Mouse (Mus musculus) cerebellum, adult 2 months (tissue): ENCODE results near the gene Kcnh1. TPM values are rescaled to one million over a fixed set of nuclear protein-coding genes. Genes with fewer than 3 reads are reported as not detected.

Source experiments
- DNase-seq, 2 experiments: peaks; one replicate each; pipeline ENCODE4 v3.0.0; 2021
- H3K27ac ChIP-seq: fragments of 200-500 bp; 2 replicates; pipeline ENCODE4 v1.5.1; 2012; ENCODE audit warnings: low read length, control low read depth, inconsistent platforms; ENCODE audit not compliant: insufficient read depth
- H3K27me3 ChIP-seq: fragments of 200-500 bp; 2 replicates; pipeline ENCODE4 v1.6.1; 2012; ENCODE audit warnings: inconsistent platforms, mild to moderate bottlenecking, low read length, moderate library complexity; ENCODE audit not compliant: control insufficient read depth, insufficient read depth
- H3K4me1 ChIP-seq: fragments of 200-500 bp; 2 replicates; pipeline ENCODE4 v1.6.1; 2011; ENCODE audit warnings: low read length; ENCODE audit not compliant: control insufficient read depth, insufficient read depth
- H3K4me3 ChIP-seq: fragments of 200-500 bp; replicated peaks from 2 replicates; pipeline ENCODE3; 2011; ENCODE audit warnings: mild to moderate bottlenecking, low read depth, low read length, control low read depth; ENCODE audit not compliant: insufficient read depth
- CTCF ChIP-seq: fragments of 200-500 bp; IDR thresholded peaks from 2 replicates; pipeline ENCODE4 v1.5.1; 2011; ENCODE audit warnings: low read depth, mild to moderate bottlenecking, control low read depth, low read length, moderate library complexity, borderline replicate concordance; ENCODE audit not compliant: insufficient read depth
- POLR2A ChIP-seq: fragments of 200-500 bp; IDR thresholded peaks from 2 replicates; pipeline ENCODE4 v1.6.1; 2011; ENCODE audit warnings: low read length, control low read depth, borderline replicate concordance; ENCODE audit not compliant: insufficient read depth
- WGBS: fragments of 180-500 bp; shearing (Covaris S2); methylation state at CpG from one replicate; pipeline ENCODE4 v1.1.7; 2018; 5-methylcytosine and 5-hydroxymethylcytosine counted together
- polyA plus RNA-seq: library from polyadenylated mRNA; depleted of rRNA; stranded (reverse); fragments of >200 nt; gene quantifications from 2 replicates; pipeline ENCODE4 v1.2.3, GENCODE M21; 2012

The Kcnh1 gene
- polyA plus RNA-seq, 1 experiment: 18.6 TPM

DNA sequence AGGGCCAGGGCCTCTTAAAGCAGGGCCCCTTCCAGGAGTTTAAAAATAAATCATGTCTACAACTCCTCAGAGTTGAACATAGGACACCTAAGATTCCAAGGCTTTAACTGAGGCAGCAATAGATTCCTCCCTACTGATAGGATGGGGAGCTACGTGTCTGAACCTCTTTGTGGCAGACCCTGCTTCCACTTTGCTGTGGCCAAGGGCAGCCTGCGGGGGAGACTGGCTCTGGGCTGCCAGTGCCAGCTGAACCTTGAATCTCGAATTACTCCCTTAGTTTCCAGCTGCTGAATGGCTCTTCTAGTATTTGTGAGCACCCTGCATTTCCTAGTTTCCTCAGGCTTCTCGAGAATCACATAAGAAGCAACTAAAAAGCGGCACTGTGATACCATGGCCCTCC, 255.6 kb downstream of the Kcnh1 start:
- 80% methylated on average over 5 of the region's 5 CpGs for WGBS
- H3K4me1 ChIP-seq: peaks cover 49% of the 10 kb centered on the region
- no peak overlapping the region for H3K4me3 ChIP-seq
- H3K27ac ChIP-seq: no peak overlapping the region
- H3K27me3 ChIP-seq: no peaks in the 10 kb centered on the region
- TF ChIP-seq POLR2A: no peak
- TF ChIP-seq CTCF: no peak
- DNase-seq: no peak

DNA sequence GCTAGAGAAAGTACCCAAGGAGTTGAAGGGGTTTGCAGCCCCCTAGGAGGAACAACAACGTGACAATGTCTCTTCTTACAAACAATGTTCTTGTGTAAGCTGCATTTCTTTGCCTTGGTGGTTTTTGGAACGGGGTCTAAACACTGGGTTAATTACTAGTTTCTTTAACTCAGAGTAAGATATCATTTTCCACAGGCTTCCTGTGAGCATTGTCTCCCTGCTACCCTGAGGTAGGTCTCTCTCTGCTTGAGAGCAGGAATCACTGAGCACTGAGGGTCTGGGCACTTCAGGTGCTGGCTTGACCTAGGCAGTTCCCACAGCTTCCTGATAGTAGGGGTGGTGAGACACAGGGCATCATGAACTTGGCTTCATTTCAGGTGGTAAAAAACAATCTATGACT, 257.1 kb downstream of the Kcnh1 start:
- 88% methylated on average over 2 of the region's 2 CpGs for WGBS
- no peak for TF ChIP-seq POLR2A
- TF ChIP-seq CTCF: no peak
- Histone ChIP-seq H3K4me1 (peaks cover 53% of the 10 kb centered on the region), H3K4me3 (no peak overlapping the region), H3K27me3 (no peaks in the 10 kb centered on the region), H3K27ac (no peak overlapping the region)
- no peak for DNase-seq

DNA sequence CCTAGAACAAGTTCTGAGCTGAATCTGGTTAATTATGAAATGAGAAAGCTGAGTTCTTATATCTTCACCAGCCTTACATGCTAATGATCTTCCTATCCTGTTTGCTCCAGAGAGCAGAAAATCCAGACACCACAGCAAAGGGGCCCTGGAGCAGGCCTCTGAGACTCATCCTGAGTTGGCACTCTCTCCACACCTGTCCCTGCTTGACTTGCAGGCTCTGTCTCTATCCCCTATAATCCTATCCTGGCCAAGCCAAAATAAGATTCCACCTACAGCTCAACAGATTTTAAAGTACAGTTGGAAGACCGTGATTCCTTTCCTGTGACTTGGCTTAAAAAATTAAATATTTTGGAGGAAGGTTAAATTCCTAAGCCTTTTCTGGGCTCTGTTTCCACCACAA, 257.9 kb downstream of the Kcnh1 start:
- TF ChIP-seq CTCF: no peak
- no peak for TF ChIP-seq POLR2A
- no peaks in the 10 kb centered on the region for H3K27me3 ChIP-seq
- DNase-seq: peak in 1 of 2 experiments; percentile 24
- no peak overlapping the region for H3K4me3 ChIP-seq
- H3K27ac ChIP-seq: 0 out of 2 replicates have a peak overlapping the region, but pooled peaks have one; percentile 33
- WGBS: 58% methylated on average over 1 of the region's 1 CpGs
- H3K4me1 ChIP-seq: peaks cover 45% of the 10 kb centered on the region

DNA sequence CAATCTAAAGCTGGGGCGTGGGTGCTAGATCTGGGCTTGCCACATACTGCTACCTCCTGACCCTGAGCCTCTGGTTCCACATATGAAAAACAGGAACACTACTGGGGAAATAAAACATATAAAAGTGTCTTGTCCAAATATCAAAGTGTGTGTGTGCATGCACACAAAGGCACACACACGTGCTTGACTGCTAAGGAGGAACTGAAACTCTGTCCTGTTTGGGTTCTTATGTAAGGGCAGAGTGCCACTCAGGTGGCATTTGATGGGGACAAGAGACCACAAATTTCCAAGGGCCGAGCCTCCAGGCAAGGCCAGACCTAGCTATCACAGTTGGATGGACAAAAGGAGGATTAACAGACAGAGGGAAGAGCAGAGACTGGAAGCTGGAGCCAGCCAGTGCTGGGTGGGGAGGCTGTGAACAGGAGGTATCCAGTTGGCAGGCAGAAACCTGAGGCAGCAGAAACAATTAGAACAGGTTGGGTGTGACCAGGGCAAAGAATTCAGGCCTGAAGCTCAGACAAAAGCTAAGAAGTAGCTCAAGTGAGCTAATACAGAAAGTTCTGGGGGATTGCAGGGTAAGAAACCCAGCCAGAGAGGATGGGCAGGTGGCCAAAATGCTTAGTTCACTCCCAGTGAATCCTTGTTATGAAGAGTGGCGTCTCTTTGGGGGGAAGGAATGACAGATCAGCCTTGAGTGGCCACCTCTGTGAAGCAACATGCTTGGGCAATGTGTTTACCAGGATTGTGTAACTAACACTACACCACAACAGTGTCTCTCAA, 259.2 kb downstream of the Kcnh1 start:
- TF ChIP-seq POLR2A: no peak
- TF ChIP-seq CTCF: no peak
- DNase-seq: peak; percentile 72 to 85
- Histone ChIP-seq H3K27ac (peak overlapping the region; percentile 80), H3K4me1 (peaks cover 37% of the 10 kb centered on the region), H3K27me3 (no peaks in the 10 kb centered on the region), H3K4me3 (no peak overlapping the region)
- WGBS: 36% methylated on average over 4 of the region's 4 CpGs

DNA sequence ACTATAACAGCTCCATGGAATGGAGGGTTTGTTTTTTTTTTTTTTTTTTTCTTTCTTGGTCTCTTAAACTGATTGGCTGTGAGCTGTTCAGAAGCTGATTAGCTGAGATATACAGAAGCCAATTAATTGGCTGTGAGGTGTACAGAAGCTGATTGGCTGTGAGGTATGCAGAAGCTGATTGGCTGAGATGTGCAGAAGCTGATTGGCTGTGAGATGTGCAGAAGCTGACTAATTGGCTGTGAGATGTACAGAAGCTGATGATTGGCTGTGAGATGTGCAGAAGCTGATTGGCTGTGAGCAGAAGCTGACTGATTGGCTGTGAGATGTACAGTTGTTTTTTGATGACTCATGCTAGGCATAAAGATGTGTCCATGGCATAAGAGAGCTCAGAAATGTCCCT, 259.9 kb downstream of the Kcnh1 start:
- no peaks in the 10 kb centered on the region for H3K27me3 ChIP-seq
- no peak overlapping the region for H3K4me3 ChIP-seq
- 0 out of 2 replicates have a peak overlapping the region, but pooled peaks have one; percentile 61 for H3K27ac ChIP-seq
- peaks cover 38% of the 10 kb centered on the region for H3K4me1 ChIP-seq
- TF ChIP-seq CTCF (no peak), POLR2A (no peak)
- DNase-seq: no peak

DNA sequence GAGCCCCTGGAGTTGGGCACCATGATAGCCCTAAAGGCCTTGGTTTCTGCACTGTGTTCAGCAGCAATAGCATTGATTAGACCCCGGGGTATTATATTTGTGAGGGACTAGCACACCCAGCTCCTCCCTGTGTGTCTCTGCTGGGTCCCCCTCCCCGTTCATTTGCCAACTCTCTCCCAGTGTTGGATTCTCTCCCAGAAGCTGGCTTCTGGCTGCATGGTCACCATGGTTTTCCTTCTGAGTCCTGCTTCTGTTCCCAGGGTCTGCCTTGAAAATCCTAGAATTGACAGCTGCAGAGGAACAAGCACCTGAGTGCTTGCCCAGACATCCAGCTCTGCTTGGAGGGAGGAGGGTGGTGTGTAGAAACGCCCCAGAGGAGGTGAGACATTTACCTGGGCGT, 261.1 kb downstream of the Kcnh1 start:
- peak; percentile 41 to 50 for DNase-seq
- 43% methylated on average over 4 of the region's 4 CpGs for WGBS
- Histone ChIP-seq H3K27ac (0 out of 2 replicates have a peak overlapping the region, but pooled peaks have one; percentile 0), H3K4me3 (no peak overlapping the region), H3K4me1 (peaks cover 38% of the 10 kb centered on the region), H3K27me3 (no peaks in the 10 kb centered on the region)
- no peak for TF ChIP-seq CTCF
- TF ChIP-seq POLR2A: no peak

DNA sequence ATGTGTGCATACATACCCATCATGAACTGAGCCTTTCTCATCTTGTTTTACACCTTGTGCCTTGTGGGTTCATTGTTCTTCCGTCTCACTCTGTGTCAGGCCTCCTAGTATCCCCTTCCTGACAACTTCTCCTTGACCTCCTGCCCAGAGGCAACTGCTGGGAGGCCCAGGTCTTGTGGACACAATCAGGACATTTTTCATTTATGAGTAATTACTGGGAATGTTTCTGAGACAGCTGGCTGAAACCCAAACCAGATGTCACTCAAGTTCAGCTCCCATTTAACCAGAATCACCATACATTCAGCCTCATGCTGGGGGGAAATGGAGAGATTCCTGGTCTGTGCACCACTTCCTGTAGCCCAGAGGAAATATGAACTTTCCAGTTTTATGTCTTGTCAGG, 263.9 kb downstream of the Kcnh1 start:
- no peak overlapping the region for H3K27ac ChIP-seq
- 77% methylated on average over 1 of the region's 1 CpGs for WGBS
- H3K27me3 ChIP-seq: no peaks in the 10 kb centered on the region
- DNase-seq: no peak
- TF ChIP-seq CTCF: no peak
- no peak for TF ChIP-seq POLR2A
- peaks cover 37% of the 10 kb centered on the region for H3K4me1 ChIP-seq
- H3K4me3 ChIP-seq: no peak overlapping the region

DNA sequence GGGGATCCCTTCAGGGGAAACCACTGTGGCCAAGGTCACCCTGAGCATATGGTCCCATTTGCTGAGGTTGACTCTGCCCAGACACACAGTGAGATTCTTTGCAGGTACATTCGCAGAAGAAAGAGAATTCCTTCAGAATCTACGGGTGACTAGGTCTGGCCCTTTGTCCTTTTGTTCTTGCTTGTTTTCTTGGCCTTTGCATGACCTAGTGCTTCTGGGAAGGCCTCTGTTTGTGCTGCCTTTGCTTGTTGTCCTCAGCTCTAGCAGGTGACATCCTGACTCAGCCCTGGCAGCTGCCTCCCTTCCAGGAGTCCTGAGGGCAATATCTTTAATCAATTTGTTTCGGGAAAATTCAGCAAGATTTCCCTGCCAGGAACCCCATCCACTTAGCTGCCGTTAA, 264.4 kb downstream of the Kcnh1 start:
- H3K27me3 ChIP-seq: no peaks in the 10 kb centered on the region
- 25% methylated on average over 4 of the region's 4 CpGs for WGBS
- peaks cover 33% of the 10 kb centered on the region for H3K4me1 ChIP-seq
- no peak for DNase-seq
- TF ChIP-seq CTCF (no peak), POLR2A (no peak)
- H3K27ac ChIP-seq: no peak overlapping the region
- no peak overlapping the region for H3K4me3 ChIP-seq
